Mouse (Mus musculus) effector memory CD4-positive, alpha-beta T cell, adult 7 months (primary cell): ENCODE data around the gene CT030661.1. TPM values are rescaled to one million over a fixed set of nuclear protein-coding genes. Genes with fewer than 3 reads are reported as not detected.

Source experiments
- polyA plus RNA-seq: library from polyadenylated mRNA; unstranded; fragments of 100-300 nt; shearing (Covaris generic); gene quantifications from one replicate; pipeline ENCODE4 v1.2.1, GENCODE M21; 2017

The CT030661.1 gene
- polyA plus RNA-seq, result 11.1 TPM

GRCm38 (mm10) chr17:22314730-22315226 lies at the start of gene CT030661.1:
Gene CT030661.1 (minus strand): TSS chr17:22314837.

GRCm38 (mm10) chr17:22361101-22361781 lies 46.6 kb upstream of the CT030661.1 start, which contains the start of the genes Zfp944 and Zfp758:
Gene Zfp944 (minus strand): TSS chr17:22361400.
Gene Zfp758 (plus strand): TSS chr17:22361453.

Other genes starting within 250 kb of the CT030661.1 start
- 0.39 TPM for gene Zfp947, start 148.6 kb downstream of the CT030661.1 start, polyA plus RNA-seq
- 2.1 TPM for gene Zfp994, start 89.2 kb downstream of the CT030661.1 start, polyA plus RNA-seq
- 8.4 TPM for gene Zfp944, start 46.6 kb upstream of the CT030661.1 start, polyA plus RNA-seq
- 15.5 TPM for gene Zfp758, start 46.6 kb upstream of the CT030661.1 start, polyA plus RNA-seq
- gene Zfp946, start 109.4 kb upstream of the CT030661.1 start, polyA plus RNA-seq, result 5.1 TPM